Mouse (Mus musculus): ENCODE results near the gene Tinagl1. TPM values are rescaled to one million over a fixed set of nuclear protein-coding genes. Genes with fewer than 3 reads are reported as not detected.

Tinagl1 gene
- polyA plus RNA-seq (2015; fragmentation: Nextera tagmentation; extraction: Ambion mirVana) = 123 and 127 TPM in 2 replicates

- H3K9me3 ChIP-seq (replicated peaks; ENCODE audit: low read length) = no peaks in the 10 kb centered on the region
- peak within 1 kb of the TSS; percentile 51 for H3K9ac ChIP-seq (ENCODE audit: low read depth, low read length)
- DNase-seq (ENCODE audit: low spot score) (peak; percentile 65), ATAC-seq (replicated peaks; ENCODE audit: low FRiP score, low read depth) (peak; percentile 6; the same call in 1 of the 2 replicates)
- no peak for TF ChIP-seq CTCF (IDR thresholded peaks at IDR 0.05; ENCODE audit: low read depth)
- H3K27ac ChIP-seq = peak within 1 kb of the TSS; percentile 80
- H3K4me1 ChIP-seq (replicated peaks; ENCODE audit: insufficient read depth, low read length) = peaks cover 45% of the 10 kb centered on the region
- no peaks in the 10 kb centered on the region for H3K27me3 ChIP-seq (ENCODE audit: insufficient read depth, low read length)
- H3K4me2 ChIP-seq (ENCODE audit: low read length) = peak within 1 kb of the TSS; percentile 58
- peak within 1 kb of the TSS; percentile 37 for H3K4me3 ChIP-seq (replicated peaks; ENCODE audit: low read depth, low read length)
- 5% methylated on average over 14 of the region's 14 CpGs for WGBS
- peaks cover 3% of the 10 kb centered on the region; the same call in 1 of the 2 replicates for H3K36me3 ChIP-seq (ENCODE audit: insufficient read depth, low read length)
Measured at GRCm38 (mm10) chr4:130175072-130175711, at the start of gene Tinagl1. TSS of gene Tinagl1 (minus strand) at chr4:130175122.

- Histone ChIP-seq H3K9me3 (replicated peaks; ENCODE audit: low read length) (no peaks in the 10 kb centered on the region), H3K4me2 (ENCODE audit: low read length) (no peak overlapping the region), H3K27ac (no peak overlapping the region), H3K27me3 (ENCODE audit: insufficient read depth, low read length) (0 out of 2 replicates have a peak, but pooled peaks cover 2% of the 10 kb centered on the region), H3K36me3 (ENCODE audit: insufficient read depth, low read length) (no peaks in the 10 kb centered on the region), H3K4me1 (replicated peaks; ENCODE audit: insufficient read depth, low read length) (no peaks in the 10 kb centered on the region), H3K9ac (ENCODE audit: low read depth, low read length) (no peak overlapping the region), H3K4me3 (replicated peaks; ENCODE audit: low read depth, low read length) (no peak overlapping the region)
- TF ChIP-seq CTCF (IDR thresholded peaks at IDR 0.05; ENCODE audit: low read depth) = no peak
- ATAC-seq (replicated peaks; ENCODE audit: low FRiP score, low read depth) (no peak), DNase-seq (ENCODE audit: low spot score) (no peak)
Measured at GRCm38 (mm10) chr4:130224071-130224470, 49.1 kb upstream of the Tinagl1 start.

- ATAC-seq (replicated peaks; ENCODE audit: low FRiP score, low read depth) (no peak), DNase-seq (ENCODE audit: low spot score) (no peak)
- Histone ChIP-seq H3K4me3 (replicated peaks; ENCODE audit: low read depth, low read length) (no peak within 1 kb of the TSS), H3K4me2 (ENCODE audit: low read length) (no peak within 1 kb of the TSS), H3K36me3 (ENCODE audit: insufficient read depth, low read length) (no peaks in the 10 kb centered on the region), H3K27ac (no peak within 1 kb of the TSS), H3K9me3 (replicated peaks; ENCODE audit: low read length) (no peaks in the 10 kb centered on the region), H3K4me1 (replicated peaks; ENCODE audit: insufficient read depth, low read length) (no peaks in the 10 kb centered on the region), H3K9ac (ENCODE audit: low read depth, low read length) (no peak within 1 kb of the TSS), H3K27me3 (ENCODE audit: insufficient read depth, low read length) (0 out of 2 replicates have a peak, but pooled peaks cover 2% of the 10 kb centered on the region)
- 65% methylated on average over 4 of the region's 4 CpGs for WGBS
- no peak for TF ChIP-seq CTCF (IDR thresholded peaks at IDR 0.05; ENCODE audit: low read depth)
Measured at GRCm38 (mm10) chr4:130222179-130222578, 47.3 kb upstream of the Tinagl1 start, which contains the start of gene Gm853. TSS of gene Gm853 (minus strand) at chr4:130222401.

- TF ChIP-seq CTCF (IDR thresholded peaks at IDR 0.05; ENCODE audit: low read depth) = no peak
- no peaks in the 10 kb centered on the region for H3K36me3 ChIP-seq (ENCODE audit: insufficient read depth, low read length)
Measured at GRCm38 (mm10) chr4:130220176-130220575, 45.3 kb upstream of the Tinagl1 start.

GRCm38 (mm10) chr4:130215392-130215791 lies 40.5 kb upstream of the Tinagl1 start:
- WGBS = 76% methylated on average over 8 of the region's 8 CpGs
- Histone ChIP-seq H3K4me3 (replicated peaks; ENCODE audit: low read depth, low read length) (no peak overlapping the region), H3K4me2 (ENCODE audit: low read length) (no peak overlapping the region), H3K9ac (ENCODE audit: low read depth, low read length) (no peak overlapping the region), H3K36me3 (ENCODE audit: insufficient read depth, low read length) (no peaks in the 10 kb centered on the region), H3K27me3 (ENCODE audit: insufficient read depth, low read length) (no peaks in the 10 kb centered on the region), H3K27ac (no peak overlapping the region), H3K9me3 (replicated peaks; ENCODE audit: low read length) (no peaks in the 10 kb centered on the region), H3K4me1 (replicated peaks; ENCODE audit: insufficient read depth, low read length) (no peaks in the 10 kb centered on the region)
- no peak; the same call in 1 of the 2 replicates for ATAC-seq (replicated peaks; ENCODE audit: low FRiP score, low read depth)
- DNase-seq (ENCODE audit: low spot score) = peak; percentile 14
- TF ChIP-seq CTCF (IDR thresholded peaks at IDR 0.05; ENCODE audit: low read depth) = no peak

More at GRCm38 (mm10) chr4:130220176-130220575, 45.3 kb upstream of the Tinagl1 start:
- WGBS = 45% methylated on average over 9 of the region's 9 CpGs
- ATAC-seq (replicated peaks; ENCODE audit: low FRiP score, low read depth) (0 out of 2 replicates have a peak, but pooled peaks have one; percentile 54), DNase-seq (ENCODE audit: low spot score) (peak; percentile 11)
- Histone ChIP-seq H3K9me3 (replicated peaks; ENCODE audit: low read length) (no peaks in the 10 kb centered on the region), H3K27ac (no peak overlapping the region), H3K4me2 (ENCODE audit: low read length) (no peak overlapping the region), H3K4me1 (replicated peaks; ENCODE audit: insufficient read depth, low read length) (no peaks in the 10 kb centered on the region), H3K4me3 (replicated peaks; ENCODE audit: low read depth, low read length) (no peak overlapping the region), H3K27me3 (ENCODE audit: insufficient read depth, low read length) (no peaks in the 10 kb centered on the region), H3K9ac (ENCODE audit: low read depth, low read length) (no peak overlapping the region)

- WGBS = 74% methylated on average over 10 of the region's 10 CpGs
- Histone ChIP-seq H3K9me3 (replicated peaks; ENCODE audit: low read length) (no peaks in the 10 kb centered on the region), H3K9ac (ENCODE audit: low read depth, low read length) (no peak overlapping the region), H3K4me2 (ENCODE audit: low read length) (no peak overlapping the region), H3K27ac (no peak overlapping the region), H3K36me3 (ENCODE audit: insufficient read depth, low read length) (no peaks in the 10 kb centered on the region), H3K4me3 (replicated peaks; ENCODE audit: low read depth, low read length) (no peak overlapping the region), H3K27me3 (ENCODE audit: insufficient read depth, low read length) (no peaks in the 10 kb centered on the region), H3K4me1 (replicated peaks; ENCODE audit: insufficient read depth, low read length) (no peaks in the 10 kb centered on the region)
- ATAC-seq (replicated peaks; ENCODE audit: low FRiP score, low read depth) (no peak), DNase-seq (ENCODE audit: low spot score) (no peak)
- no peak for TF ChIP-seq CTCF (IDR thresholded peaks at IDR 0.05; ENCODE audit: low read depth)
Measured at GRCm38 (mm10) chr4:130213857-130214256, 38.9 kb upstream of the Tinagl1 start.
